In genomic region chr13:108386058-108386457, GRCm38 (mm10) we compare ENCODE assay signal across 22 mouse cellular contexts.
DNase-seq lines count a peak whose midpoint lies in the region; ATAC-seq lines count a peak whose summit lies in the region.
"Had no signal": no experiment of that assay in that cellular context is flagged by ENCODE, and none has a peak within 500 bp of the region (broad histone marks: within the 10 kb centered on the region; RNA-seq: fewer than 3 reads in every experiment).

No protein-coding gene starts in this region.

- no peak for DNase-seq in frontal cortex, postnatal 14 days (ENCODE audit: low spot score in 2 of 2)
- peak; percentile 2 for DNase-seq in left cerebral cortex, adult 11 months (ENCODE audit: low spot score)
- no peak for DNase-seq in left cerebral cortex, postnatal 14 days (ENCODE audit: low spot score in 2 of 2)
- DNase-seq in right cerebral cortex, adult 2 months (ENCODE audit: low spot score in 2 of 2), result peak; percentile 7 to 9
- DNase-seq in right cerebral cortex, postnatal 25 days, result no peak
- no peak for DNase-seq in urinary bladder, postnatal 25 days (ENCODE audit: low spot score)
- DNase-seq: adrenal gland, adult 2 months; adrenal gland, postnatal 14 days; B cell, adult 2 months; cerebellum, adult 11-12 months; cerebellum, adult 8-10 months; cerebellum, postnatal 10 days; cerebellum, postnatal 36 days; embryo, embryonic 11 days; gastrocnemius, adult 2 months; gastrocnemius, postnatal 14 days; heart, adult 18-20 months; heart, postnatal 14 days; heart, postnatal 4 days had no signal

- intact Hi-C loops in left cerebral cortex, postnatal 14 days (cut with DNase I), result loop anchor here (10.0 kb wide), 1 partner anchor 829 kb away; no protein-coding TSS in a partner anchor

- peak; percentile 56; the same call in 1 of the 2 replicates for ATAC-seq in frontal cortex, adult (ENCODE audit: low TSS enrichment)
- ATAC-seq: forebrain, embryonic 15.5 days; hindbrain, postnatal 0 days had no signal

Comparison
In these comparisons a context has a peak if more than half of its experiments do, and no peak if none do; other contexts are left out.
1. DNase-seq: peak in left cerebral cortex, adult 11 months (single experiment) and right cerebral cortex, adult 2 months (2 of 2); none in frontal cortex, postnatal 14 days (0 of 2), left cerebral cortex, postnatal 14 days (0 of 2), right cerebral cortex, postnatal 25 days (single experiment) and urinary bladder, postnatal 25 days (single experiment).